Mouse (Mus musculus): ENCODE results near the gene Lrrc58.

GRCm38 (mm10) chr16:37853279-37853678, 14.9 kb upstream of the Lrrc58 start:
- TF ChIP-seq CHD2 (IDR thresholded peaks at IDR 0.05; ENCODE audit: low read depth, low read length) = no peak
- no peak for TF ChIP-seq ZC3H11A (IDR thresholded peaks at IDR 0.05; ENCODE audit: borderline replicate concordance, low read depth, low read length)
- no peak for TF ChIP-seq ZNF384 (IDR thresholded peaks at IDR 0.05; ENCODE audit: low read depth, low read length)
- TF ChIP-seq MAFK (IDR thresholded peaks at IDR 0.05; ENCODE audit: insufficient read depth, low read depth, low read length) = no peak
- TF ChIP-seq HCFC1 (IDR thresholded peaks at IDR 0.05; ENCODE audit: borderline replicate concordance, insufficient read depth, low read length) = no peak
